Mouse (Mus musculus) urinary bladder, postnatal 36 days (tissue): Measurements from ENCODE around the gene Gla.
"Not testable (repeated sequence)": the region's sequence is repeated elsewhere in the genome, so short reads cannot be mapped to it uniquely, and the experiment has no call there.

Experiments used
- DNase-seq, 2 experiments: peaks; one replicate each; pipeline ENCODE4 v3.0.0; 2022; ENCODE audit warnings: low spot score in 2 of 2, mixed read lengths in 1 of 2

Gene Gla

DNA sequence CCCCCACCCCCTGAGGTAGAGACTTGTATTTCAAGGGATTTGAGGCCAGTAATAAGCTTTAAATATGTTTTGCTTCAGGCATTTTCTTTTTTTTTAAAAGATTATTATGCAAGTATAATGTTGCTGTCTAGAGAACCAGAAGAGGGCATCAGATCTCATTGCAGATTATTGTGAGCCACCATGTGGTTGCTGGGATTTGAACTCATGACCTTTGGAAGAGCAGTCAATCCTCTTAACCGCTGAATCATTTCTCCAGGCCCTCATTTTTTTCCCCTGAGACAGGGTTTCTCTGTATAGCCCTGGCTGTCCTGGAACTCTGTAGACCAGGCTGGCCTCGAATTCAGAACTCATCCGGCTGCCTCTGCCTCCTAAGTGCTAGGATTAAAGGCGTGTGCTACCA is 12.7 kb downstream of the Gla start:
- DNase-seq = no peak

DNA sequence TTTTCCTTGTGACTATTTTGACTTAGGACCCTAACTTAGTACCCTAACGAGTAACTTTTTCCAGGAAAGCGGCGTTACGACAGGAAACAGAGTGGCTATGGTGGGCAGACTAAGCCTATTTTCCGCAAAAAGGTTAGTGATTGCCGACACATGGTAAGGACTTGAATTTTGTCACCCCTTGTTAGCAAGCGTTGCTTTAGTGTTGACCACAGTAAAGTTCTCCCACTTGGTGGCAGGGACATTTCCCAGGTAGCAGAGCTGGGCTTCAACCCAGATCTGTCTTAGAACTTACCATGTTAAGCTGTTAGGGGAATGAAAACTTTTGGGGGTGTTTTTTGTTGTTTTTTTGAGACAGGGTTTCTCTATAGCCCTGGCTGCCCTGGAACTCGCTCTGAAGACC is 14.5 kb downstream of the Gla start:
- DNase-seq = no peak

DNA sequence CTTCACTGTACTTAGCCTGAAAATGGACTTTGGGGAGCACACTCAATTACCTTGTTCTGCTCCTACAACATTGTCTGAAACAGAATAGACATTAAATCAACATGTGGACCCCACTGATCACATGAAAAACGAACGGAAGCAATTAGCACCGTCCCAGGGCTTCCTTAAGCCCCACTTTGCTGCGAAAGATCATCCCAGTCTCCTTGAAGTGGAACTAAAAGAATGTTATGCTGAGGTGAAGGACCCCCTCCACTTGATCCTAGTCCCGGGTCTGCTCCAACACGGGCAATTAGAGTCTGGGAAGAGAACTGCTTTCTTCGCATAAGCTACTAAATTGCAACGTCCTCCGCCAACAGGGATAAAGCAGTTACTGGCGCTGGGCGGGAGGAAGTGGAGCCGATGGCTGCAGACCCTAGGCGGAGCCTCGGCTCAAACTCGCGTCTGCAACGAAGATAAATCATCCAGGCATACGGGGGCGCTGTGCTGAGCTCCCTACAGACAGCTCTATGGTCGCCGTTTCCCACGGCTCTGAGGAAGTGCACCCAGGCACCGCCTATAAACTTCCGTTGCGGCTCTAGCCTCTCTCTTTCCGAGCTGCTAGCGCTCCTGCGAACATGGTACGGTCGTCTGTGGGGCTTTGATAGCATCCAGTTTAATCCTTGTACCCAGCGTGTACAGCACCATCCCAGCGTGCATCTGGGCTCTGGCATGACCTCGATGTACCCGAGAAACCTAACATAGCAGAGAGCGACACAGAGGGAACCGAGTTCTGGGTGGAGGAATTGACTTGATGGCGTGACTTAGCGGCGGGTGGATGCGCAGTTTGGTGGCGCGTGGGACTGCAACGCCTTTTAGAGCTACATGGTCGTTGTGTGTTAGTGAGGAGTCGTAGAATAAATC is 15.6 kb downstream of the Gla start, which contains the start of gene Rpl36a:
Rpl36a (plus strand) TSS at position 552 of the 900 bp plus-strand sequence.
- DNase-seq = peak; percentile 82 to 89

DNA sequence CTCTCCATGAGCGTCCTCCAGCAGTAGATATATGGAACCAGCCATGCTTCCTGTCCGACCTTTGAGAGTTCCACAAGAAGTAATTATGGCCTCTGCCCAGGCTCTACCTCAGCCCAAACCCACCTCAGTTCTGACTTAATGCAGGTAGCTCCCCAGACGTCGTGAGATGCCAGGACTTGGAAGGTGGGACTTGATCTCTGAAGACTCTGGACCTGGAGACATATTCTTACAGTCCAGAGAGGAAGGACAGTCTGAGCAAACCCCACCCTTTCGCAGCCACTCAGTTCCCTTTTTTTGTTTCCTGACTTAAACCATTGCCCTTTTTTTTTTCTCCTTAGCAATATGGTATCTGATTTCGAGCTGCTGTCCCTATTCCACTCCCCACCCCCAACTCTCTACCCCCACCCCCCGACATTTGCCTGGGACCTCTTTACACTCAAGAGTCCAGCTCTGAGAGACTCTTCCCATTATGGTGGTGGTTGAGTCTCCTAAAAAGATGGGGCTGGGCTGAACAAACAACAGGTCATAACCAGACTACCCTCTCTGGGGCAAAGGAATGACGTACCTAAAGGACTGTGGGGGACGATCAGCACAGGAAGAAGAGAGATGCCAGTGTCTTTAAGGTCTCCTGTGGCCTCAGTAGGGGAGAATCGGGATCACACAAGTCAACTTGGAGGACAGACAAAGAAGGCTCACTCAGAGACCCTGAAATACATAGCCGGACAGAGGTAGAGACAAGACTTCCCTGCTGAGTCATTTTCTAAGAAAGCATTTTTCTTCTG is 17.8 kb downstream of the Gla start, which contains the start of gene Btk:
Btk (minus strand) TSS at position 683 of the 782 bp plus-strand sequence.
- DNase-seq = no peak

DNA sequence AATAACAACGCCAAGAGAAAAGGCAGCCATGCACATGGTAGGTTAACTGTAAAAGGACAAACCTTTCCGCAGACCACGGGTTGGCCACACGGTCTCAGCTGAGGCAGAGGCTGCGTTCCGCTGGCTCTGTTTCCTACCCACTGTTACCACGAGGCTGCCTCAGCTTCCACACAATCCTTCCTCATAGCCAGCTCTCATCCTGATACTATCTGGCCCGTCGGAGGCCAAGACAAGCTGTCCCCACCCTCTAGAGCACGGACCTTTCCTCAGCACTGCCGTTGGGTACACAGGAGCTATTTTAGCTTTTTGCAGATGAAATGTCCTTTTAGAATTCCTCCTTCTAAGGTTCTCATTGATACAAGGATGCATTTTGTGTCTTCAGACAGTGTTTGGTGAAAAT is 18.7 kb downstream of the Gla start:
- DNase-seq = no peak

DNA sequence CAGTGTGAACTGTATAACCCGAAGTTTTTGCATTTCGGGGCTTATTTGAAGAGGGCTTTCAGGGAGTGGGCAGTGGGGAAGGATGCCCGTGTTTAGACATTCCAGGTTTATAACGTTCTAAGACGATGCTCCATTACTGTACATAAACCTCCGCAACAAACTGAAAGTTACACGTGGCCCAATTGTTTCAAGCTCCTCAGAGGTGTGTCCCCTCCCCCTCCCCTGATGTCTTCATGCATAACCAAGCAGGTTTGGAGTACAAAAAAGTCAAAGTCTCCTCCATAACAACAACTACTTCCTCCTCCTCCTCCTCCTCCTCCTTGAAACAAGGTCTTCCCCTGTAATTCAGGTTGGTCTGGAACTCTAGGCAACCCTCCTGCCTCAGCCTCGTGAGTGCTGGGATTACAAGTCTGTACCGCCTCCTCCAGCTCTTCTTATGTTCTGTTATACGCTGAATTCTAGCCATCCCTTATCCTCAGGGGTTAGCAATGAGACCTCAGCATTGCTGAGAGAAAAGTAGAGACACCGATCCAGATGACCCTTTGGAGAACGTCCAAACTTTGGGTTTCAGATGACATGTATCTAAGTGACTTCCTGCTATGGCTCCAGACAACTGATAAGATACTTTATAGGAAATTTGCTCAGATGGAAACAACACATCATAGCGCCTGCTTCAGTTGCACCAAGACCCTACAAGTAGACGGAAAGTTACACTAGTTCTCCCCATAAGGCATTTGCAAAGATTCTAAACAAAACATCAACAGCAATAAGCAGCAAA is 20.2 kb downstream of the Gla start:
- DNase-seq = no peak

DNA sequence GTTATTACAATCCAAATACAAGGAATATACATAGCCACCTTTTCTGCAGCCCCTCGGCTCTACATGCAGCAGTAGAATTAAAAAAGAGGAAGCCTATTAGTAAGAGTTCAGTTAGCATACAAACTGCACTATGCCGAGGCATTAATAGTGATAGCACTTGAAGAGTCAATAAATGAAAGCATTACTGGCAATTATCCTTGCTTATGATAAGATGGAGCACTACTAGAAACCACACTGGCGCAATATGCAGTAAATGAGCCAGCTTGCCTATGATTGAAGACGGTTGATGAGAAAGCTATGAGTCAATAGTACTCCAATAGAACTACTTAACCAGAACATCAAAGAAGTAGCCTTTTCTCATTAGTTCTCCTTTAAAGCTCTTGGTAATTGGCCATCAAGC is 23.0 kb downstream of the Gla start:
- no peak for DNase-seq

DNA sequence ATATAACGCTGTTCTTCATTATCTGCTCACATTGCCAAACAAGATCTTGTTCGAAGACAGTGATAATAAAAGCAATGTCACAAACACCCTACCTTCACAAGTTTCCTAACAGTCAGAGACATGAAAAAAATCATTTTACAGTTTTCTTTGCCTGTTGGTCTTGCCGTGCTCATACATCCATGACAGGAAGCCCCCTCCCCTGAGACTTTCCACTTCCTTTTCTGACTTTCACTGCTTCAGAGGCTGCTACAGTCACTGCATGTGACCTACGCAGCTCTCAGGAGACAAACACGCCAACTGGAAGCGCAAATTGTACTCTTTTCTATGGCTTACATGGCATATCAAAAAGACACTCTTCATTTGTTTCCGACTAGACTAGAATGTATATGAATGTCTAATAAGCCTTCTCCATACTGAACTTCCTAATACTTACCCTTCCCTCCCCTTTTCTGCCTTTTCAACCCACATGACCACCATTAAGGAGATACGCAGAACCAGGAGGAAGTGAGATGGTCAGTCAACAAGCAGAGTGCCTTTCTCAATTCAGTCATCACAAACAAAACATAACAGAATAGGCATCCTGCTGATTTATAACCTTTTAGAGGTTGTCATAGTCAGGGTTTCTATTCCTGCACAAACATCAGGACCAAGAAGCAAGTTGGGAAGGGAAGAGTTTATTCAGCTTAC is 34.2 kb downstream of the Gla start:
- DNase-seq = no peak

DNA sequence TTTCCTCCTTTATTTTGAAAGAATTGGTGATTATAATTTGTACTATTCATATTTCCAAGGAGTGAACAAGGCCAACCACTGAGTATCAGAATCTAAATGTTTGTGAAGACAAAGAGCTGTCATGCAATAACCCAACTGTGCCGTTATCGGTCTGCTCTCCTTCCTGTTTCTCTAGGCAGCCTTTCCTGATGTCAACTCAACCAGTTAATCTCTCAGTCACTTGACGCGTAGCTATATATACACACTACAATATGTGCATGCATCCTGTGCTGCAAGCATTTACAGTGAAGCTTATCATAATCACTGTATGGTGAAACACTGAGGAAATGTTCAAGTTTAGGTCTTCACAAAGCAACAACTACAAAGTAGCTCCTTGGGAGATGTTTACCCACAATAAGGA is 36.6 kb downstream of the Gla start:
- no peak for DNase-seq

DNA sequence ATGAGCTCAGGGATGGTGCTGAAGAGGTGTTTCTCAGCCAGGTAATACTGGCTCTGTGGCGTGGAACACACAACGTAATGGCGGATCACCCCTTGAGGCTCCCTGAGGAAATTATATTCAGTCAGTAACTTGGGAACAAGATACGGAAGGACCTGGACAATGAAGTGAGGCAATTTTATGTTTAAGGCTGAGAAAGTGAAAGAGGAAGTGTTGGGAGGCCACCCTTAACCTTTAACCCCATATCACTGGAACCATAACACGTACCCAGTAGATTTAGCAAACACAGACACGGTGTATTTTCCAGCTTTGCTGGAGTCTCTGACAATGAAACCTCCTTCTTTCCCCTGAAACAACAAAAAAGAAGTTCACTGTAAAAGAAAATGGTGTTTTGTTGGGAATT is 46.5 kb downstream of the Gla start:
- no peak for DNase-seq

DNA sequence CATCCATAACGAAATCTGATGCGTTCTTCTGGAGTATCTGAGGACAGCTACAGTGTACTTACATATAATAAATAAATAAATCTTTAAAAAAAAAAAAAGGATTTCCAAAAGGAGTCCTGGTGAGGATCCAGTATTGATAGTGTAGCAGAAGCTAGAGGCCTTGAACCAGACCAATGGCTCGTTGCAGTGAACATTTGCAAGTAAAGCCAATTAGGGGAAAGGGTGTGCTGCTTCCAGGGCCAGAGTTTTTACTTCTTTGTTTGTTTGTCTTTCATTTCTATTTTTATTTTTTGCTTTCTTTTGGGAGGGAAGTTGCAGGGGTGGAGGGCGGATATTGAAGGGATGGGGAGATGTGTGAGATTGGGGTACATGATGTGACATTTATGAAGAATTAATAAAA is 47.6 kb downstream of the Gla start:
- no peak for DNase-seq

DNA sequence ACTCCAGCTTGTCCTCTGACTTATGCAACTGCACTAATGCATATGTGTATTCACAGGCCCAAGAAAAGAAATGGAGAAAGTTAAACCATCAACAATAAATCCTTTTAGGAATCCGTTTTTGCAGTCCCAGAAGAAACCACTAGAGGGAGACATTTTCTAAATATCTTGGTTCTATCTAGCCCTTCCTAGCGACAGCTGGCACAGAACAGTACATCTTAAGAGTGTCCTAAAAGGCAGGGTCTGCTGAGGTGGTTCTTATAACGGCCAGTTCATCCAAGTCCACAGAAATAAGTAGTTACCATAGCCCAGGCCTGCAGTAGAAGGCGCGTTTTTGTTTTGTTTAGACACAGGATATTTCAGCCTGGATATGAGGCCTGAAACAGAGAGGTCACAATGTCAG is 50.0 kb downstream of the Gla start:
- DNase-seq = no peak

DNA sequence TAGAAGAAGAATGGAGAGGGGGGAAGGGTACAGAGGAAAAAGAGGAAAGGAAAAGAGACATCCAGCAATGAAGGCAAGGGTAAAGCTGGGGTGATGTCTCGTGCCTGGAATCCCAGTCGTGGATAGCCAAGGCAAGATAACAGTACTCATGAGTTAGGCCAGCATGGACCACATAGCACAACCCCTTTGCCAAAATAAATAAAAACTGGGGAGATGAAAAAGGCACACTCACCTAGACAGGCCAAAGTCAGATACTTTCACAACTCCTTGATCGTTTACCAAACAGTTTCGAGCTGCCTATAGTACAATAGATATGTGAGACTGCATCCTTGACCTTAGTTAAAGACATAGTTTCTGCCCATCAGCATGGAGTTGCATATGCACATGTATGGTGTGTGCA is 53.6 kb downstream of the Gla start:
- DNase-seq = no peak

DNA sequence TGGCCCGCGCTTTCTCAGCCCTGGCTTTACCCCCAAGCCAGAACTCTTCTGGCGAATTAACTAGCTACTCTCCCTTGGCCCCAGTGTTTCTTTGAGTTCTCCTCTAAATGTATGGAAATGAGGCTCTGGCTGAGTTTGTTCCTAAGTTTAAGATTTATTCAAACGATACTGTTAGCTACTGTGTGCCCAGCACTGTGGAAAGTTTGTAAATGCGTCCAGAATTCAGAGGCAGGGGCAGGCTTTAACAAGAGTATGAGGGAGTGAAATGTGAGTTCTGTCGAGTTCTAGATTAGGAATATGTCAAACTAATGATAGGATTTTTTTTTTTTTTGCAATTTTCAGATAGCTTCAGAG is 59.0 kb downstream of the Gla start:
- no peak for DNase-seq

DNA sequence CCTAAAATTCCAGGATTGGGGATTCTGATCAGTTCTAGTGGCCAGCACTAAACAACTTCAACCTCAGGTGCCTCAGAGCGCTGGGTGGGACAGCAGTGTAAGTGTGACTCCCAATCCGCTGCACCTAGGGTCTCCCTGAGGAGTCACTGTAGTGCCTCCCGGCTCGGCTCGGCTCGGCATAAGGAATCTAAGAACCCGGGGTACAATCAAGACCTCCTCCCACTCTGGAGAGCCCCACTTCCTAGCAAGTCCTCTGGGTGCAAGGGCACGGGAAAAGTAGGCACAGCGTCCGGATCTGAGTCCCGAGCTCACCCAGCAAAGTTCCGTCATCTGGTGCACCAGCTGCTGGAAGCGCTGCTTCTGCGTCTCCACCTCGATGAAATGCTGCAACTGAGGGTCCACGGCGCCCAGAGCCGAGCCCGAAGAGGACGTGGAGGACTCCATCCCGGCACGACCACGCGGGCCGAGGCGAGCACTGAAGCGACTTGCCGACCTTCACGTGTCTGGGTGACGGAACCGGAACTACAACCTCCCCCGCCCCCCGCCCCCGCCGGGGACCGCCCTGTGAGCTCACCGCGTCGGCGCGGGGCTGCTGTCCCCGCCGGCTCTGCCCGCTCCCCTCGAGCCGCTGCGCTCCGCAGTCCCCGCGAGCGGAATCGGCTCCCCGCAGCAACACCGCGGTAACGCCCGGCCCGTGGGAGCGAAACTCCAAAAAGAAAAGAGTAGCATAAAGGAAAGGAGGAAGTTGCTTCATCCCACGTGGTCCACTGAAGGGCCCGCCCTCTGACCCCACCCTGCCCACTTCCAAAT is 59.6 kb downstream of the Gla start, which contains the start of gene Timm8a1:
Timm8a1 (minus strand) TSS at position 721 of the 810 bp plus-strand sequence.
- DNase-seq = peak; percentile 36 to 48

DNA sequence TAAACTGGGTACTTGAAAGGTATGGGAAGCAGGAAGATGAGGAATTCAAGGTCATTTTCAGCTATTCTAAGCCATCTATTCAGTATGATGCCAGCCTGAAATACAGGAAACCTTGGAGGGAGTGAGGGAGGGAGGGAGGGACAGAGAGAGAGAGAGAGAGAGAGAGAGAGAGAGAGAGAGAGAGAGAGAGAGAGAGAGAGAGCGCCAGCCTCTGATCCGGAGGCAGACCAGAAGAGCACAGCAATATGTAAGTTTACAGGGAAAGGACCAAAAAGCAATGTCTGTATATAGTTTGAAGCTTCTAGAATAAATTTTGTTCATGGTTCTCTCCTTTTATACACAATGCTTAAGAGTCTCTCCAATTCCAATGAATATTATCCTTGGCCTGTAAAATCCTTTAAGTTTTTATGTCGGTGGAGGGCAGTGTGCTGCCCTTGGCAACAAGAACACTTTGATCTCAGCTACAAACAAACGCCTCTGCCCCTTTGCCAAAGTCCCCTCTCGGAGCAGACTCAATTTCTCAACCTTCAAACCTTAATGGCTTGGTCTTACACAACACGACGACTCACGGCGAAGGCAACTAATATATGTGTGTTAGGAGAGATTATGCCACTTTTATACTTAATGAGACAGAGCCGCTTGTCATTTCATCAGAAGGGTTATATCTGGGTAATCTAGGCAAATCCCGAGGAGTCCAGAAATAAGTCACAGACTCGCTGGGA is 60.4 kb downstream of the Gla start:
- DNase-seq = peak in 1 of 2 experiments; percentile 0

DNA sequence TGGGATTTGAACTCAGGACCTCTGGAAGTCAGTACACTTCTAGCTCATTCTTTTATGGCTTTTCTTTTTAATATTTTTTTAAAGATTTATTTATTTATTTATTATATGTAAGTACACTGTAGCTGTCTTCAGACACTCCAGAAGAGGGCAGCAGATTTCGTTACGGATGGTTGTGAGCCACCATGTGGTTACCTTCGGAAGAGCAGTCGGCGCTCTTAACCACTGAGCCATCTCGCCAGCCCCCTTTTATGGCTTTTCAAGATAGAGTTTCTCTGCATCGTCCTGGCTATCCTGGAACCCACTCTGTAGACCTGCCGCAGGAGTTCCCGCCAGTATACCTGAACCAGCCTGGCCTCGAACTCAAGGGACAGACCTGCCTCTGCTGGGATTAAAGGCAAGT is 61.1 kb downstream of the Gla start:
- not testable (repeated sequence) for DNase-seq
